Mouse (Mus musculus) olfactory bulb, adult 2 months (tissue): Measurements from ENCODE around the gene Gstz1.

Experiments used
- CTCF ChIP-seq: fragments of 200-500 bp; IDR thresholded peaks from 2 replicates; pipeline ENCODE4 v1.5.1; 2012; ENCODE audit warnings: low read depth, mild to moderate bottlenecking, low read length, moderate library complexity; ENCODE audit not compliant: insufficient read depth
- POLR2A ChIP-seq: fragments of 200-500 bp; IDR thresholded peaks from 2 replicates; pipeline ENCODE4 v1.6.1; 2012; ENCODE audit warnings: mild to moderate bottlenecking, low read depth, low read length, moderate library complexity; ENCODE audit not compliant: insufficient read depth

GRCm38 (mm10) chr12:87160310-87160709 is 13.3 kb downstream of the Gstz1 start:
- TF ChIP-seq CTCF (no peak), POLR2A (no peak)
